Mouse (Mus musculus): ENCODE results near the gene Med15. TPM values are rescaled to one million over a fixed set of nuclear protein-coding genes. Genes with fewer than 3 reads are reported as not detected.

The Med15 gene
- total RNA-seq, 4 experiments from 2014 or later = 22.3 to 27.2 (median 23.0) TPM

GRCm38 (mm10) chr16:17732021-17732420 is 670 bp downstream of the Med15 start:
- DNase-seq (ENCODE audit: low spot score) = no peak

- no peak for DNase-seq (ENCODE audit: low spot score)
These were observed 2.7 kb downstream of the Med15 start for GRCm38 (mm10) chr16:17729974-17730373.

- DNase-seq (ENCODE audit: low spot score) = peak; percentile 64
These were observed 5.4 kb downstream of the Med15 start for GRCm38 (mm10) chr16:17727179-17727861.

GRCm38 (mm10) chr16:17724448-17724847 is 8.2 kb downstream of the Med15 start:
- DNase-seq (ENCODE audit: low spot score) = no peak

- DNase-seq (ENCODE audit: low spot score) = no peak
These were observed 9.4 kb downstream of the Med15 start for GRCm38 (mm10) chr16:17723325-17723626.

GRCm38 (mm10) chr16:17722461-17723324 is 10.0 kb downstream of the Med15 start:
- peak; percentile 90 for DNase-seq (ENCODE audit: low spot score)

- no peak for DNase-seq (ENCODE audit: low spot score)
These were observed 10.8 kb downstream of the Med15 start for GRCm38 (mm10) chr16:17721822-17722460.

- DNase-seq (ENCODE audit: low spot score) = no peak
These were observed 11.4 kb downstream of the Med15 start for GRCm38 (mm10) chr16:17721114-17721808.

GRCm38 (mm10) chr16:17717791-17718190 is 14.9 kb downstream of the Med15 start:
- DNase-seq (ENCODE audit: low spot score) = no peak

GRCm38 (mm10) chr16:17707541-17707940 is 25.1 kb downstream of the Med15 start:
- no peak for DNase-seq (ENCODE audit: low spot score)

GRCm38 (mm10) chr16:17701043-17701405 is 31.7 kb downstream of the Med15 start:
- DNase-seq (ENCODE audit: low spot score) = no peak

GRCm38 (mm10) chr16:17700386-17701042 is 32.2 kb downstream of the Med15 start:
- DNase-seq (ENCODE audit: low spot score) = no peak

GRCm38 (mm10) chr16:17694860-17695259 is 37.8 kb downstream of the Med15 start:
- no peak for DNase-seq (ENCODE audit: low spot score)

GRCm38 (mm10) chr16:17669886-17670285 is 62.8 kb downstream of the Med15 start:
- DNase-seq (ENCODE audit: low spot score) = no peak

GRCm38 (mm10) chr16:17665568-17665967 is 67.1 kb downstream of the Med15 start:
- no peak for DNase-seq (ENCODE audit: low spot score)

GRCm38 (mm10) chr16:17656212-17656871 is 76.3 kb downstream of the Med15 start:
- DNase-seq (ENCODE audit: low spot score) = no peak

- DNase-seq (ENCODE audit: low spot score) = no peak
These were observed 78.4 kb downstream of the Med15 start for GRCm38 (mm10) chr16:17654188-17654795.

- DNase-seq (ENCODE audit: low spot score) = no peak
These were observed 79.1 kb downstream of the Med15 start for GRCm38 (mm10) chr16:17653601-17654000.

GRCm38 (mm10) chr16:17652607-17653006 is 80.1 kb downstream of the Med15 start:
- DNase-seq (ENCODE audit: low spot score) = no peak

GRCm38 (mm10) chr16:17650711-17651110 is 82.0 kb downstream of the Med15 start:
- no peak for DNase-seq (ENCODE audit: low spot score)
